Mouse (Mus musculus) lung, adult 2 months (tissue): ENCODE measurements around the gene Tenm4.

Experiments used
- CTCF ChIP-seq: fragments of 200-500 bp; IDR thresholded peaks from 2 replicates; pipeline ENCODE4 v1.5.1; 2011; ENCODE audit warnings: mild to moderate bottlenecking, low read length, control low read depth; ENCODE audit not compliant: insufficient read depth
- POLR2A ChIP-seq: fragments of 200-500 bp; IDR thresholded peaks from 2 replicates; pipeline ENCODE4 v1.6.1; 2011; ENCODE audit warnings: low read depth, mild to moderate bottlenecking, control low read depth, low read length, borderline replicate concordance; ENCODE audit errors: extremely low read depth

DNA sequence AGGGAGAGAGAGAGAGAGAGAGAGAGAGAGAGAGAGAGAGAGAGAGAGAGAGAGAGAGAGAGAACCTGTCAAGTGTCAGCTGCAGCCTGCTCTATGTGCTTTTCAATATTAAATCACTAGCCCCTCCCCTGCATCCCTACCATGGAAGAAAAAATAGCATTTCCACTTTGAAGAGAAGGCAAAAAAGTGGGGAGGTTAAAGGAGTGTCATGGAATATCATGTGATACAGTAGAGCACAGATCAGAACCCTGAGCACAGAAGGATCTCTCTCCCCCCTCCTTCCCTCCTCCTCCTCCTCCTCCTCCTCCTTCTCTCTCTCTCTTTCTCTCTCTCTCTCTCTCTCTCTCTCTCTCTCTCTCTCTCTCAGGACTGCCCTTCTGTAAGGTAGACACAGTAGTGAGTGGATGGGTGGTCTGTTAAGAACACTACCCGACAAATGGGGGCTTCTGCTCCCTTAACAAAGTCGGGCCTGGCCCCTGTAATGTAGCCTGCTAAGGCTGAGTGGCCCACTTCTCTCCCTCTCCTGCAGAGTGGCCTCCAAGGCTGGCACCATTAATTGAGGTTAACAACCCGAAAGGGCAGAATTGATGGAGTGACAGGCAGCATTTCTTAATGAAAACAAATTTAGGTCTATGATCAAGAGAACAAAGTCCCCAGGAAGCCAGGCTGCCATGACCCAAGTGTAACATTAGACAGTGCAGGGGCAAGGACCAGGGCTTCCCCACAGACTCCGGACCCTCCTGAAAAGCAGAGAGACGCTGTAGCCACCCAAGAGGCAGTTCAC, 361.1 kb downstream of the Tenm4 start:
- no peak for TF ChIP-seq CTCF
- TF ChIP-seq POLR2A, result no peak
